Mouse (Mus musculus) liver, adult 2 months (tissue): ENCODE data around the gene Slc7a1.

ENCODE experiments used
- CTCF ChIP-seq: fragments of 200-500 bp; IDR thresholded peaks from 2 replicates; pipeline ENCODE4 v1.5.1; 2011; ENCODE audit warnings: low read depth, low read length, control low read depth
- POLR2A ChIP-seq: fragments of 200-500 bp; IDR thresholded peaks from 2 replicates; pipeline ENCODE4 v1.6.1; 2011; ENCODE audit warnings: low read length, control low read depth; ENCODE audit not compliant: insufficient read depth; ENCODE audit errors: extremely low read depth

DNA sequence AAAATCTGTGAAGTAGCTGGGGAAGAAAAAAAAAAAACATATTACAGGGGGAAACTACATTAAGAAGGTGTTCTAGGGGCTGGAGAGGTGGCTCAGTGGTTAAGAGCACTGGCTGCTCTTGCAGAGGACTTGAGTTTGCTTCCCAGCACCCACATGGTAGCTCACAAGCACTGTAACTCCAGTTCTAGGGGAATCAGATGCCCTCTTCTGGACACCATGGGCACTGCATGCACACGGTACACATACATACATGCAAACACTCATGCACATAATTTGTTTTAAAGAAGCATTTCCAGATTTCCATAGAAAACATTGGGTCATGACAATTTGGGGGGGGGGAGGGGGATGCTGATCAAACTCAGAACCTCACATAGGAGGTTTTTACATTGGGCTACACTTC, 18.1 kb upstream of the Slc7a1 start:
- no peak for TF ChIP-seq CTCF
- no peak for TF ChIP-seq POLR2A
